Mouse (Mus musculus) heart, adult 11 months (tissue): ENCODE data around the gene Eml2.

Experiments used
- DNase-seq: peaks from one replicate; pipeline ENCODE4 v3.0.0; 2022

The Eml2 gene

DNA sequence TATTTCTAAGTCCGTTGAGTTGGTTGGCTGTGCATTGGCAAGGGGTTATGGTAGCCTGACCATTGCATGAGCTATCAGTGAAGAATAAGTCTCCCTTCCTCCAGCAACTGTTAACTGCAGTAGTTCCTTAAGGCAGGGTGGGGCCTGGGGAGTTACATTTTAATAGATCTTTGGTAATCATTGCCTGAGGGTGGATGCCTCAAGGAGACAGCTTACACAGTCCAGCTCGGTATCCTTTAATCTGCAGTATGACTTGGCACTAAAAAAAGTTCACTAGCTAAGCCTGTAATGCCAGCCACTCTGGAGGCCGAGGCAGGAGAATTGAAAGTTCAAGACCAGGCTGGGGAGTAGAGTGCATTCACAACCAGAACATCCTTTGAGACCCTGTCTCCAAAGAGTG lies 55.6 kb downstream of the Eml2 start:
- no peak for DNase-seq

- no peak for DNase-seq
These were observed 58.4 kb downstream of the Eml2 start for GRCm38 (mm10) chr7:19234652-19235051.

- peak; percentile 90 for DNase-seq
These were observed 59.0 kb downstream of the Eml2 start for GRCm38 (mm10) chr7:19235092-19235671.

DNA sequence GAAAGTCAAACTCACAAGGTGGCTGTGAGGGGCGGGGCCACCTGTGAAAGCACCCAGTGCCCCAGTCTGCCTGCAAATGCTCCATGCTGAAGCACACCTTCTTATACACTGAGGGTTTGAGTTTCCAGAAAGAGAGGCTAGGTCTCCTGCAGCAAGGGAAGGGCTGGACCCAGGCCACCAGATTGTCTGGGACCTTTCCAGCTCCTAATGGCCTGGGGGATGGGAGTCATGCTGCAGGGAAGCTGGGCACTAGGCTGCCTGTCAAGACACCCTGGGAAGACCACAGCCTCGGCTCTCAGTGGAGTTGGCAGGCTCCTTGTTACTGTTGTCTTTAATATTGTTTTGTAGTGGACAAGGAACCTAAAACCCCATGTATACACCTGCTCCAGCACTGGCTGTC lies 60.2 kb downstream of the Eml2 start:
- DNase-seq, result peak; percentile 95

DNA sequence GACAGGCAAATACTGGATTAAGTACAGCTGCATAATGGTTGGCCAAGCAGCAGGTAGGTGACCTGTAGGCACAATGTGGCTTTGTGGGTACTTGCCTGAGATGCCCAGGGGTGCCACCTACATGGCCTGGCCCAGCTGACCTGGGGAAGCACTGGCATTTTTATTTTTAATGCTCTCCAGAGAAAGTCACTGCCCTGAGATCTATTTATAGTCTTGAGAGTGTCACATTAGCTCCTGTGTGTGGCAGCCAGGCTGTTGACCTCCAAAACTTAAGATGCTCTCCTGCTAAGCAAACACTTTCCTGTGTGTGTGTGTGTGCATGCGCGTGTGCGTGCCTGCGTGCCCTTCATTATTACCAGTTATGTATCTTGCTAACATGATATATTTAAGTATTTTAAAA lies 62.1 kb downstream of the Eml2 start:
- peak; percentile 96 for DNase-seq

DNA sequence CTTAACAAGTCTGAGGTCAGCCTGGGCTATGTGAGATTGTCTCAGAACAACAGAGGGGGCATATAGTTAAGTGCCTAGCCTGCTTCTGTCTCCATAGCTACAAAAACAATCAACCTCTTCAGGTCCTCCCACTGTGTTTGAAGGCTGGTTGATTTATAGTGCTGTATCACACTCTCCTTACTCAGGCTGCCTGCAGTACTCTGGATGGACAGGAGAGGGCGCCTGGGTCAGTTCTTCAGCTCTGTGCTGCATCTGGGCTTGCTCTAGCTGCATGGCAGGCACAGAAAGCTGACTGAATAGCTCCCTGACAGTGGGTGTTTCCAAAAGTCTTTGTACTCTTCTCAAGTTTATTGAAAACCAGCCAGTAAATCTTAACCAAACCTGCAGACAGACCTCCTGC lies 63.2 kb downstream of the Eml2 start:
- peak; percentile 97 for DNase-seq

- no peak for DNase-seq
These were observed 63.8 kb downstream of the Eml2 start for GRCm38 (mm10) chr7:19239986-19240385.

- DNase-seq, result no peak
These were observed 64.8 kb downstream of the Eml2 start for GRCm38 (mm10) chr7:19240905-19241463.

- DNase-seq, result no peak
These were observed 65.8 kb downstream of the Eml2 start for GRCm38 (mm10) chr7:19242005-19242404.

DNA sequence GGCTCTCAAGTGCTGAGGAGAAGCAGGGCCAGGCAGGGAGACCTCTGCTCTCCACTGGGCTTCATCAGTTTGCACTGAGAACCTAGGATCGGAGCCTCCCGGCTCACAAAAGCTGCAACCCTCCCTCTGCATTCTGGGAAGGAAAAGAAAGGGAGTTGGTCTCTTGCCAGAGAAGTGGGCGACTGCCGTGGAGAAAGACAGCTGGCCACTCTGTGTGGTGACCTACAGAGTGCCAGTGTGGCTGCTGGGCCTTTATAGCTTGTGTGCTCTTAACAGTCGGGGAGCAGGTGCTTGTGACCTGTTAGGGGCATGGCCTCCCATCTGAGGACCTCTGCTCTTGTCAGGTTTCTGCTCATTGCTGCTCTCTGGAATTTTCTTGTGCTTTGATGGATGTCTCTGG lies 67.6 kb downstream of the Eml2 start:
- DNase-seq, result no peak

DNA sequence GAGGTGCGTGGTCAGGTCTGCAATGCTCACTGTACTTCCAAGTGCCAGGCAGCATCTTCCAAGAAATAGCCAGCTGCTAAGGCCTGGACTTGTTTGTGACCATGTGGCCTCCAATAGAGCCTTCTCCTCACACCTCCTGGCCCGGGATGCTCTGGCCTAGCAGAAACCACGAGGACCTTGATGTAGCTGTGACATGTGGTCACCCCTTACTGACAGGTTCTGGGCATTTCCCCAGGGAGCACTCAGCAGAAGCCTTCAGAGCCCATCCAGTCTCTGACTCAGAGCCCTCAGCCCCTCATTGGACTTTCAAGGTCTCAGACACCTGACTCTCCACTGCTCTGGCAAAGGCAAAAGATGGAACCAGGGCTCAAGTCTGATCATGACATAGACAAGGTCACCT lies 68.9 kb downstream of the Eml2 start:
- DNase-seq, result peak; percentile 88

GRCm38 (mm10) chr7:19246855-19247254 lies 70.6 kb downstream of the Eml2 start:
- no peak for DNase-seq

- DNase-seq, result no peak
These were observed 71.3 kb downstream of the Eml2 start for GRCm38 (mm10) chr7:19247511-19247910.

DNA sequence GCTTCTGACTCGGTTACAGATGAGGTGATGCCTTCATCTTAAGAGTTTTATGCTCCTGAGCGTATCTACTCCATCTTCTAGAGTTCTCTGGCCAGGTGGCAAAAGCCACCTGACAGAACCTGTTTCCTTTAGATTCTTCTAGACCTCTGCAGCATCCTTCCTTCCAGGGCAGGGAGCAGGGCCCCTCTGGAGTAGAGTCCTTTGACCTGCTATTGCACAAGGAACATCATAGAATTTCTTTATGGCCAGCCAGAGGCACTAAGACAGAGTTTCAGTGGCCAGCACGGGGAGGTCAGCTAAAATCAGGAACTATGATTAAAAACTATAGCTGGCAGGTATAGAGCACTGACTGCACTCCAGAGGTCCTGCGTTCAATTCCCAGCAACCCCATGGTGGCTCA lies 75.9 kb downstream of the Eml2 start:
- no peak for DNase-seq

GRCm38 (mm10) chr7:19253437-19253836 lies 77.2 kb downstream of the Eml2 start:
- no peak for DNase-seq

GRCm38 (mm10) chr7:19255395-19255794 lies 79.2 kb downstream of the Eml2 start:
- DNase-seq, result no peak
